Mouse (Mus musculus) E14TG2a.4 (cell line): ENCODE results near the gene Celf2.

Experiments used
- CTCF ChIP-seq: conservative IDR thresholded peaks from 2 replicates; pipeline ENCODE4 v1.5.1; 2014; ENCODE audit warnings: low read length
- NANOG ChIP-seq: IDR thresholded peaks from 2 replicates; pipeline ENCODE4 v1.6.1; 2014; ENCODE audit warnings: borderline replicate concordance, low read length, mixed read lengths
- POU5F1 ChIP-seq: IDR thresholded peaks from 2 replicates; pipeline ENCODE4 v1.6.1; 2014; ENCODE audit warnings: low read length, borderline replicate concordance

- TF ChIP-seq CTCF, result no peak
- no peak for TF ChIP-seq NANOG
- no peak for TF ChIP-seq POU5F1
Measured at GRCm38 (mm10) chr2:6790876-6791275, 718.5 kb downstream of the Celf2 start.
